Mouse (Mus musculus): ENCODE results near the gene Cttnbp2nl. TPM values are rescaled to one million over a fixed set of nuclear protein-coding genes. Genes with fewer than 3 reads are reported as not detected.

The Cttnbp2nl gene
- 21.6 and 22.7 TPM in 2 replicates for polyA plus RNA-seq (2015; fragmentation: Nextera tagmentation; extraction: Ambion mirVana)

DNA sequence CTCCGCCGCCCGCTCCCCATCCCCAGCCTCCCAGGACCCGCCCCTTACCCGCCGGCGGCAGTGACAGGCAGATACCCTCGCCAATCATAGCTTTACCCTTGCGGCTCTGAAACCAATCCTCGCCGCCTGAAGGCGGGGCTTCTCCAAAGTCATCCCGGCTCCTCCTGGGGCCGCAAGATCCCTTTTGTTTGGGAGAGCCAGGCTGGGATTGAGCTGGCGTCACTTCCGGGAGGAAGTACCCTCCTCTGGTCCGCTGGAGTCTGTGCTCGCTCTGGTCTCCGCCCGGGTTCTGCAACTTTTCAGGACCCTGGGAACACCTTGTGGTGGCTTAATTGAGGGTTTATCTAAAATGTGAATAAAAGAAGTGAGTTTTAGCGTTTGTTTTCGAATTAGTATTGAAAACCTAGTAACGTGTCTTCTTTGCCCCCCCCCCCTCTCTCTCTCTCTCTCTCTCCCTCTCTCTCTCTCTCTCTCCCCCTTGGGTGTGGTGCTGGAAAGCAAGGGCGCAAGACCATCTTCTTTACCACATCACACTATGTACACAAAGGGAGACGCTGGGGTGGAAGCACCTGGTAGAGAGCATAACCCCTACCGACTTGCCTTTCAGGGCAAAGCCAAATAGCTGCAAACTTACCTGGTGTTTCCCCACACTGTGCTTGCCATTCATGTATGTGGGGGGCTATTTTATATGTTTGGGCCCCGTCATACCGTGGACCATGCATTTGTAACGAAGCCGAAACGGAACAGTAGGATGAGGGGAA is at the start of gene Cttnbp2nl:
Gene Cttnbp2nl (minus strand): TSS at position 210 of the 761 bp plus-strand sequence.
- no peaks in the 10 kb centered on the region for H3K36me3 ChIP-seq
- no peaks in the 10 kb centered on the region for H3K27me3 ChIP-seq
- no peaks in the 10 kb centered on the region for H3K9me3 ChIP-seq (replicated peaks)
- peaks cover 58% of the 10 kb centered on the region for H3K4me1 ChIP-seq (replicated peaks)
- peak; percentile 95 for ATAC-seq (replicated peaks; ENCODE audit: insufficient number of reproducible peaks, insufficient read depth, low FRiP score, low read depth)
- H3K4me3 ChIP-seq, result peak within 1 kb of the TSS; percentile 98
- H3K9ac ChIP-seq, result peak within 1 kb of the TSS; percentile 93
- peak within 1 kb of the TSS; percentile 89 for H3K27ac ChIP-seq
- WGBS, result 2% methylated on average over 31 of the region's 31 CpGs
- peak within 1 kb of the TSS; percentile 75 for H3K4me2 ChIP-seq

DNA sequence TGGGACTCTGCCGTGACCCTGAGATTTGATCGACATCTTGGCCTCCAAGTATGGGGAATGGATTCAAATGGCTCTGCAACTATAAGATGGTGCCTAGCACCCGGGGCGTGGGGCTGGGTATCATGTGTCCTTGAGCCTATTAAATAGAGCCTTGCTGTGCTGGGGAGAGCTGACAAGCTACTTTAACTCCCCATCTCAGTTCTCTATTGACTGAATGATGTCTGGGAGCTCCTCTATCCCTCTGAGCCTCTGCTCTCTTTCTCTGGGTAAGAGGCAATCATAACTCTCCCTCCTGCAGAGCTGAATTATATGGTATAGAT is 47.3 kb upstream of the Cttnbp2nl start:
- Histone ChIP-seq H3K9me3 (replicated peaks) (no peaks in the 10 kb centered on the region), H3K9ac (no peak overlapping the region), H3K4me3 (no peak overlapping the region), H3K36me3 (no peaks in the 10 kb centered on the region), H3K27me3 (no peaks in the 10 kb centered on the region), H3K27ac (peak overlapping the region; percentile 44; the same call in 1 of the 2 replicates), H3K4me1 (replicated peaks) (peaks cover 13% of the 10 kb centered on the region; the same call in 1 of the 2 replicates), H3K4me2 (no peak overlapping the region)
- no peak for ATAC-seq (replicated peaks; ENCODE audit: insufficient number of reproducible peaks, insufficient read depth, low FRiP score, low read depth)
- 79% methylated on average over 4 of the region's 4 CpGs for WGBS

DNA sequence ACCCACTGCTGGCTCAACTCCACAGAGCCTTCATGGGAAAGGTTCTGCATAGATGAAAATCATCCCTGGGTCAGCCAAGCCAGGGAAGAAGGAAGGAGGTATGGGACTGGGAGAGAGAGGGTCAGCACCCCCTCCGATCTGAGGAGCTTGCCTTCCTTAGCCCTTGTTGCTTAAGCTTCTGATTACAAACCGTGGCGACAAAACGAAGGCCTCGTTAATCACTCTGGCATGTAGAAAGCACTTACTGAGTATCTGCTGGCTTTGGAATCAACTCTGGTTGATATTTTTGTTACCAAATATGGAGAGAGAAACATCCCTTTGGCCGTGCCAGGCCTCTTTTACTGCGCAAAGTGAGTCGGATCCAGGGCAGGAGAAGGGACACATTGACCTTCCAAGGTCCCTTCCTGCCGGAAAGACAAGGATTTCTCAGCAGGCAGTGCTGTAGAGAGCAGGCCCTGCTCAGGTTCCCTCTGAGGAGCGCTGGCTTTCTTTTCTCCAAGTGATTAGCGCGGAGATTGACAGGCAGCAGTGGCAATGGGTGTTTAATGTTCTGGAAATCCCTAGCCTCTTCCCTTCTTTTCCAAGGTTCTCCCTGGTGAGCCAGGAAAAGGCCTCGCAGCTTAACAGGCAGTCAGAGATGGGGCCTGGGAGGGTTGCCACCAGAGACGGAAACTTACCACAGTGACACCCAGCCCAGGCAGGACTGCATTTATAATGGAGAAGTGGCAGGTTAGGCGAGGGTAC is 46.8 kb upstream of the Cttnbp2nl start:
- Histone ChIP-seq H3K27me3 (no peaks in the 10 kb centered on the region), H3K9ac (no peak overlapping the region), H3K9me3 (replicated peaks) (no peaks in the 10 kb centered on the region), H3K4me3 (no peak overlapping the region), H3K27ac (peak overlapping the region; percentile 44), H3K4me1 (replicated peaks) (peaks cover 11% of the 10 kb centered on the region; the same call in 1 of the 2 replicates), H3K4me2 (no peak overlapping the region), H3K36me3 (no peaks in the 10 kb centered on the region)
- 27% methylated on average over 15 of the region's 15 CpGs for WGBS
- 0 out of 2 replicates have a peak, but pooled peaks have one; percentile 31 for ATAC-seq (replicated peaks; ENCODE audit: insufficient number of reproducible peaks, insufficient read depth, low FRiP score, low read depth)

DNA sequence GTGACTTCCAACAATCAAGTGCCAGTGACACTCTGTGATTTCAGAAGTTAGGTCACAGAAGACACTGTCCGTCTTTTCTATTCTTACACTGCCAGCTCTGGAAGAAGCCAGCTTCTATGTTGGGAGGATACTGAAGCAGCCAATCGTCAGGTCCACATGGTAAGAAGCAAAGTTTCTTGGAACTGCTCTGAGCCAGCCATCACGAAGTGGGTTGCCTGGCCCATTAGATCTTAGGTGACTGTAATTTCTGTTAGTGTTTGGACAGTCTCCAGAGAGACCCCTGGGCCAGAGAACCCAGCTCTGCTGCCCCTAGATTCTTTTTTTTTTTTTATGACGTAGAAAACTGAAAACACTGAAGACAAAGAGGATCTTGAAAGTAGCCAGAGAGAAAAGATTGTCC is 44.6 kb upstream of the Cttnbp2nl start:
- H3K4me1 ChIP-seq (replicated peaks), result peaks cover 10% of the 10 kb centered on the region; the same call in 1 of the 2 replicates
- 79% methylated on average over 4 of the region's 4 CpGs for WGBS
- no peak overlapping the region for H3K4me3 ChIP-seq
- H3K27ac ChIP-seq, result no peak overlapping the region
- H3K27me3 ChIP-seq, result no peaks in the 10 kb centered on the region
- no peak overlapping the region for H3K4me2 ChIP-seq
- ATAC-seq (replicated peaks; ENCODE audit: insufficient number of reproducible peaks, insufficient read depth, low FRiP score, low read depth), result no peak
- H3K36me3 ChIP-seq, result no peaks in the 10 kb centered on the region
- no peaks in the 10 kb centered on the region for H3K9me3 ChIP-seq (replicated peaks)
- no peak overlapping the region for H3K9ac ChIP-seq

DNA sequence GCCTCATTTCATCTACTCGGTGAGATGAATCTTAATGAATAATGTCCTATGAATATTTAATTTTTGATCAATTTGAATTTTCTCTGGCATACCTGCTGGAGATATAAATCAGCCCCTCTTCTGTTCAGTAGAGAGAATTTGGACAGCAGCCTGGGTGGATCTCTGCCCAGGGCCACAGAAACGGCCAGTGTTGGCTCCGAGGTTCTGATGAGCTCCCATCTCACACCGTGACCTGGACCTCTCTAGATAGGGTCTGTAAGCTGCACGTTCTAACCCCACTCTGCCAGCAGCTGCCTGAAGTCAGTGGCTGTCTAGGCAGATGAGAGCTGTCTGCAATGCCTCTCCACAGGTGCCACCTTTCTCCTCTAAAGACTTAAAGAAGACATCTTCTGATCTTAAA is 42.1 kb upstream of the Cttnbp2nl start:
- H3K27ac ChIP-seq, result no peak overlapping the region
- H3K9ac ChIP-seq, result no peak overlapping the region
- H3K9me3 ChIP-seq (replicated peaks), result no peaks in the 10 kb centered on the region
- H3K36me3 ChIP-seq, result no peaks in the 10 kb centered on the region
- no peaks in the 10 kb centered on the region for H3K27me3 ChIP-seq
- H3K4me3 ChIP-seq, result no peak overlapping the region
- H3K4me2 ChIP-seq, result no peak overlapping the region
- ATAC-seq (replicated peaks; ENCODE audit: insufficient number of reproducible peaks, insufficient read depth, low FRiP score, low read depth), result no peak
- 69% methylated on average over 5 of the region's 5 CpGs for WGBS
- peaks cover 7% of the 10 kb centered on the region; the same call in 1 of the 2 replicates for H3K4me1 ChIP-seq (replicated peaks)

DNA sequence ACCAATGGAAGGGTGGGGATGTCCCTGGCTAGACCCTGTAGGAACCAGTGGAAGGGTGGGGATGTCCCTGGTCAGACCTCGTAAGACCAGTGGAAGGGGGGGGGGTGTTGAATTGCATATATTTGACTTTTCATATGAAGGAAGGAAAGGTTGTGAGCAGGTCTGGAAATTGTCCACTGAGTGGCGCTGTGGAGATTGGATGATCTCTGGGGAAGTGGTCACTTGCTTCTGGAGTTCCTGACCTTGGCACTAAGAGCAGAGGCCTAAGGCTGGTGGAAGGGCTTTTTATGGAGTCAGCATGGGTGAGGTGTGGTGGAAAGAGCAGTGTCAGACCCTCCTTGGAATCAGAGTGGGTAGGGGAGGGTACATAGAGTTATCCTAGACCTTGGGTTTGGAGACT is 41.5 kb upstream of the Cttnbp2nl start:
- no peak overlapping the region for H3K9ac ChIP-seq
- no peak overlapping the region for H3K4me3 ChIP-seq
- ATAC-seq (replicated peaks; ENCODE audit: insufficient number of reproducible peaks, insufficient read depth, low FRiP score, low read depth), result no peak
- H3K4me1 ChIP-seq (replicated peaks), result peaks cover 2% of the 10 kb centered on the region; the same call in 1 of the 2 replicates
- H3K27me3 ChIP-seq, result no peaks in the 10 kb centered on the region
- no peak overlapping the region for H3K27ac ChIP-seq
- no peaks in the 10 kb centered on the region for H3K36me3 ChIP-seq
- no peaks in the 10 kb centered on the region for H3K9me3 ChIP-seq (replicated peaks)
- 64% methylated on average over 2 of the region's 2 CpGs for WGBS
- no peak overlapping the region for H3K4me2 ChIP-seq

DNA sequence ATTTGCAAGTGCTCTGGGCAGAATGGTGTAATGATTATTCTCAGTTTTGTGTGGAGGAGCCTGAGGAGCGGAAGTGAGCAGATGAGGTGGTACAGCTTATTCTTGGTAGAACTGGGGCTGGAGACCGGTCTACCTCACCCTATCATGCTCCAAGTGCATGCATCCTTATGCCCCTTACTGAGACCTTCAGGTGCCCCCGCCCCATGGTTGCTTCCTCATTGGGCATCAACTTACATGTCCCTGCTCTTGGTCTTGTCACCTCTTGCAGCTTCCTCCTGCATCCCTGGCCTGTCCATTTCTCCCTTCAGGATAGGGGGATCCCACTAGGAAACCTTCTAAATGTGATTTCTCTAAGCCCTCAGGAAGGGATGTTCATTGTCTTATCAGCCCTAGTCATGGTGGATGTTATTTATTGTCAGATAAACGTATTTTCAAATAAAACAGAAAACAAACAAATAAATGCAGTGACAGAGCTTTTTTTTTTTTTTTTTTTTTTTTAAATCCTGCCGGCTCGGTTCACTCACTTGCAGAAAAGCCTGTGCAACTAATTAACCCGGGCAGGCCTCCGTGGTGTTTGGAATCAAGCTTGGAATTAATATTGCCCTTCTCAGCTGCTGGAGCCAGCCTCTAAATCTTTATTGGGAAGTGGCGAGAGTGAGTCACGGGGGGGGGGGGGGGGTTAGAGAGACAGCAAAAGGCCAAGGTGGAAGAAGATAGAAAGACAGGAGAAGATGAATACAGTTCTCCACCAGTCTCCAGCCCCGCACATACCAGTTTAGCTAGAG is 40.0 kb upstream of the Cttnbp2nl start:
- H3K36me3 ChIP-seq, result no peaks in the 10 kb centered on the region
- no peak for ATAC-seq (replicated peaks; ENCODE audit: insufficient number of reproducible peaks, insufficient read depth, low FRiP score, low read depth)
- H3K9me3 ChIP-seq (replicated peaks), result no peaks in the 10 kb centered on the region
- H3K4me3 ChIP-seq, result no peak overlapping the region
- no peak overlapping the region for H3K4me2 ChIP-seq
- H3K9ac ChIP-seq, result no peak overlapping the region
- 72% methylated on average over 11 of the region's 11 CpGs for WGBS
- H3K27me3 ChIP-seq, result no peaks in the 10 kb centered on the region
- H3K4me1 ChIP-seq (replicated peaks), result no peaks in the 10 kb centered on the region
- no peak overlapping the region for H3K27ac ChIP-seq

DNA sequence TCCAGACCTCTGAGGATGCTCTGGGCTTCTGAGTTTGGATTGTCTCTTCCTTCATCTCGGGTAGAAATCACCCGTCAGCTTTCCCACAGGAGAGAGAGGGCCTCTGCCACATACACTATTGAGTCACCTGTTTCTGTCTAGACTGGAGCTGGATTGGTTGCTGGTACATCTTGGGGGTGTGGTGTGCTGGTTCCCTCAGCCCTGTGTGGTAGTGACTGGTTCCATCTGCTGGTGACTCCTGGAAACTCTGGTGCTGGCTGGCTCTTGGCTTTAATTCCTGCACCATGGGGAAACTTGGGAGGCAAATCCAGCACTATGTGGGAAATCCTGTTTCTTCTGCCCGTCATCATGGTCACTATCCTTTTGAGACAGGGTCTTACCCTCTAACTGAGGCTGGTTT is 38.0 kb upstream of the Cttnbp2nl start:
- WGBS, result 18% methylated on average over 3 of the region's 3 CpGs
- Histone ChIP-seq H3K9me3 (replicated peaks) (no peaks in the 10 kb centered on the region), H3K4me3 (no peak overlapping the region), H3K9ac (no peak overlapping the region), H3K4me2 (no peak overlapping the region), H3K36me3 (no peaks in the 10 kb centered on the region), H3K4me1 (replicated peaks) (no peaks in the 10 kb centered on the region), H3K27ac (no peak overlapping the region), H3K27me3 (no peaks in the 10 kb centered on the region)
- ATAC-seq (replicated peaks; ENCODE audit: insufficient number of reproducible peaks, insufficient read depth, low FRiP score, low read depth), result peak; percentile 61; the same call in 1 of the 2 replicates

DNA sequence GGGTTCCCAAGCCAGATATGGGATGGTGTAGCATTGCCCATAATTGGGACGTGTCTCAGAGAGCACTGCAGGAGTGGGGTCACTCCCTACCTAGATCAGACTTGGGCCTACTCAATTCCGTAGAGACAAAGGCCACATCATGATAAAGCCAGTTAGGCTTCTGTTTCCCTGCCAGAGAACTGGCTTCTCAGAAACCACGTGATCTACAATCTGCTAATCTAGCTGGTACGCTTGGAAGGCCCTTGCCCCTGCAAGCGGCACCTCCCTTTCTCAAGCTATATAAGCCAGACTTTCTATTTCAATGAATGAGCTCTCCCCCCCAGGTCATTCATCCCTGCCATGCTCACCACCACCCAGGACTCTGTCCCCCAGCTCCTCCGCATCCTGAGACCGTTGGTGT is 37.2 kb upstream of the Cttnbp2nl start:
- Histone ChIP-seq H3K4me3 (no peak overlapping the region), H3K4me2 (no peak overlapping the region), H3K9ac (no peak overlapping the region), H3K27me3 (no peaks in the 10 kb centered on the region), H3K9me3 (replicated peaks) (no peaks in the 10 kb centered on the region), H3K36me3 (no peaks in the 10 kb centered on the region), H3K27ac (no peak overlapping the region), H3K4me1 (replicated peaks) (no peaks in the 10 kb centered on the region)
- 84% methylated on average over 7 of the region's 7 CpGs for WGBS
- no peak for ATAC-seq (replicated peaks; ENCODE audit: insufficient number of reproducible peaks, insufficient read depth, low FRiP score, low read depth)

DNA sequence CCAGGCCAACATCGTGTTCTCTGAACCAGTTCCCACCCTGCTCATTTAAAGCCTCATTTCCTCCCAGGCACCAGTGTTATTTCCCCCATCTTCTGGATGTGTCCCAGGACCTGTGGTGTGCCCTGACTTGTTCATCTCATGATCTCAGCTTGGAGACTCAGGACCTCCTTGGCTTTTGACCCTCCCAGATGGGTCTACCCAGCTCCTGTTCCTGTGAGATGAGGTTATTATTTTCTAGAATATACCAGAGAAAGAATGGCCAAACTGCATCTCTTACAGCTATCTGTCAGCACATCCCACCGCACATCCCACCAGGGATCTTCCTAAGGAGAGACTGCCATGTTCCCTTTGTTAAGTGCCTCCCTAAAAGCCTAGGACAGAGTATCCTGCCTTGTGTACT is 35.7 kb upstream of the Cttnbp2nl start:
- Histone ChIP-seq H3K9ac (no peak overlapping the region), H3K36me3 (no peaks in the 10 kb centered on the region), H3K27ac (no peak overlapping the region), H3K27me3 (no peaks in the 10 kb centered on the region), H3K4me3 (no peak overlapping the region), H3K4me1 (replicated peaks) (no peaks in the 10 kb centered on the region), H3K9me3 (replicated peaks) (no peaks in the 10 kb centered on the region), H3K4me2 (no peak overlapping the region)
- ATAC-seq (replicated peaks; ENCODE audit: insufficient number of reproducible peaks, insufficient read depth, low FRiP score, low read depth), result no peak
- 72% methylated on average over 2 of the region's 2 CpGs for WGBS

DNA sequence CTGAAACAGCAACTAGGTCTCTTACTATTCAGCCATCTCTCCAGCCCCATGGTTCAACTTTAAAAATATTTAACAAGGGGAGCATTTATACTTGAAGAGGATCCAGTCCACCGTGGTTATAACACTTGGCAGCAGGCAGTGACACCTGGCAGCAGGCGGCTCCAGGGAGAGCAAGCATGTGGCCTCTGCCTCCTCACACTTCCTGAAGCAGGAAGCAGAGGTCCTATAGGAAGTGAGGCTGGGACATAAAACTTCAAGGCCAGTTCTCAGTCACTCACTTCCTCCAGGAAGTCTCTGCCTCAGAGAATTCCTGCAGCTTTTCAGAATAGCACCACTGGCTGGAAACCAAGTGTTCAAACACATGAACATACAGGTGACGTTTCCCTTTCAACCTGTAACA is 34.4 kb upstream of the Cttnbp2nl start:
- H3K9me3 ChIP-seq (replicated peaks), result no peaks in the 10 kb centered on the region
- WGBS, result 36% methylated on average over 3 of the region's 3 CpGs
- H3K36me3 ChIP-seq, result no peaks in the 10 kb centered on the region
- H3K27me3 ChIP-seq, result no peaks in the 10 kb centered on the region
- no peak overlapping the region for H3K9ac ChIP-seq
- no peak overlapping the region for H3K27ac ChIP-seq
- no peak overlapping the region for H3K4me2 ChIP-seq
- H3K4me1 ChIP-seq (replicated peaks), result no peaks in the 10 kb centered on the region
- no peak for ATAC-seq (replicated peaks; ENCODE audit: insufficient number of reproducible peaks, insufficient read depth, low FRiP score, low read depth)
- H3K4me3 ChIP-seq, result no peak overlapping the region

All from heart, embryonic 15.5 days (tissue).